Mouse (Mus musculus) embryonic facial prominence, embryonic 13.5 days (tissue): ENCODE measurements around the gene Mdm2. TPM values are rescaled to one million over a fixed set of nuclear protein-coding genes. Genes with fewer than 3 reads are reported as not detected.

ENCODE experiments used
- ATAC-seq: fragments of 200-750 bp; cut with Nextera tagmentation; 2 replicates; pipeline ENCODE4 v1.8.0; 2017; ENCODE audit warnings: low read depth; ENCODE audit not compliant: insufficient number of reproducible peaks, insufficient read depth, low FRiP score, low TSS enrichment
- H3K27ac ChIP-seq: fragments of 300-500 bp; sonication (generic); 2 replicates; pipeline ENCODE4 v1.5.1; 2015; ENCODE audit warnings: moderate library complexity, mild to moderate bottlenecking, inconsistent platforms
- H3K27me3 ChIP-seq: fragments of 300-500 bp; sonication (generic); 2 replicates; pipeline ENCODE4 v1.6.1; 2015; ENCODE audit warnings: mild to moderate bottlenecking, inconsistent platforms
- H3K36me3 ChIP-seq: fragments of 300-500 bp; sonication (generic); 2 replicates; pipeline ENCODE4 v1.6.1; 2015; ENCODE audit warnings: mild to moderate bottlenecking, inconsistent platforms
- H3K4me1 ChIP-seq: fragments of 300-500 bp; sonication (generic); 2 replicates; pipeline ENCODE4 v1.6.1; 2015; ENCODE audit warnings: inconsistent platforms
- H3K4me2 ChIP-seq: fragments of 300-500 bp; sonication (generic); 2 replicates; pipeline ENCODE4 v1.6.1; 2015; ENCODE audit warnings: moderate library complexity, mild to moderate bottlenecking, inconsistent platforms
- H3K4me3 ChIP-seq: fragments of 300-500 bp; sonication (generic); 2 replicates; pipeline ENCODE4 v1.5.1; 2015; ENCODE audit warnings: mild to moderate bottlenecking, inconsistent platforms
- H3K9ac ChIP-seq: fragments of 300-500 bp; sonication (generic); 2 replicates; pipeline ENCODE4 v1.6.1; 2015; ENCODE audit warnings: mild to moderate bottlenecking, inconsistent platforms
- H3K9me3 ChIP-seq: fragments of 300-500 bp; sonication (generic); 2 replicates; pipeline ENCODE4 v1.6.1; 2016; ENCODE audit warnings: inconsistent platforms
- WGBS: fragments of 180-500 bp; shearing (Covaris S2); methylation state at CpG from one replicate; pipeline ENCODE4 v1.1.7; 2015; ENCODE audit warnings: mixed read lengths; 5-methylcytosine and 5-hydroxymethylcytosine counted together
- polyA plus RNA-seq: library from polyadenylated mRNA; unstranded; fragments of >200 nt; fragmentation: Nextera tagmentation; extraction: Ambion mirVana; gene quantifications from 2 replicates; pipeline ENCODE4 v1.2.1, GENCODE M21; 2015

Mdm2 gene
- polyA plus RNA-seq, 1 experiment from 2014 or later = 49.3 TPM

DNA sequence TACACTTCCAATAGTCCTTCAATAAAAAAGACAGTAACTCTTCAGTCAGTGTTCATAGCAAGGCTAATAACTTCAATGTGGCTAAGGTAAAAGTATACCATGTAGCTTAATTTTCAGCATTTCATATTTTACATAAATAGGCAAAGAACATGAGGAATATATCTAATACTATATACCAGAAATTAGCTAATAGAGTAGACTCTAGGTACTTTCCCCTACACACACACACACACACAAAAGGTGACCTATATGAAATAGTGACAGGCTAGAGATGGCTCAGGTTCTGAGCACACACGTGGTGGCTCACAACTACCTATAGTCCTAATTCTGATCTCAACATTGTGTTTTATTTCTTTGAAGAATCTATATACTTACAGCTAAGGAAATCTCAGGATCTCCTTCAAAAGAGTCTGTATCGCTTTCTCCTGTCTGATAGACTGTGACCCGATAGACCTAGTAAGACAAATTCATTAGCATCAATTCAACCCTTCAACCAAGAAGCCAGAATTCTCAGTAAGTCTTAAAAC is 19.7 kb downstream of the Mdm2 start:
- no peak overlapping the region for H3K27ac ChIP-seq
- H3K9me3 ChIP-seq = no peaks in the 10 kb centered on the region
- H3K27me3 ChIP-seq = no peaks in the 10 kb centered on the region
- H3K36me3 ChIP-seq = peaks cover 72% of the 10 kb centered on the region
- H3K9ac ChIP-seq = no peak overlapping the region
- 96% methylated on average over 3 of the region's 3 CpGs for WGBS
- ATAC-seq = no peak
- no peaks in the 10 kb centered on the region for H3K4me1 ChIP-seq
- H3K4me3 ChIP-seq = no peak overlapping the region
- H3K4me2 ChIP-seq = no peak overlapping the region

- WGBS = 90% methylated on average over 2 of the region's 2 CpGs
- Histone ChIP-seq H3K9ac (no peak overlapping the region), H3K4me3 (no peak overlapping the region), H3K27me3 (no peaks in the 10 kb centered on the region), H3K27ac (no peak overlapping the region), H3K4me1 (no peaks in the 10 kb centered on the region), H3K36me3 (peaks cover 64% of the 10 kb centered on the region), H3K9me3 (no peaks in the 10 kb centered on the region), H3K4me2 (no peak overlapping the region)
- no peak for ATAC-seq
These were observed 20.5 kb downstream of the Mdm2 start for GRCm38 (mm10) chr10:117690101-117690352.

DNA sequence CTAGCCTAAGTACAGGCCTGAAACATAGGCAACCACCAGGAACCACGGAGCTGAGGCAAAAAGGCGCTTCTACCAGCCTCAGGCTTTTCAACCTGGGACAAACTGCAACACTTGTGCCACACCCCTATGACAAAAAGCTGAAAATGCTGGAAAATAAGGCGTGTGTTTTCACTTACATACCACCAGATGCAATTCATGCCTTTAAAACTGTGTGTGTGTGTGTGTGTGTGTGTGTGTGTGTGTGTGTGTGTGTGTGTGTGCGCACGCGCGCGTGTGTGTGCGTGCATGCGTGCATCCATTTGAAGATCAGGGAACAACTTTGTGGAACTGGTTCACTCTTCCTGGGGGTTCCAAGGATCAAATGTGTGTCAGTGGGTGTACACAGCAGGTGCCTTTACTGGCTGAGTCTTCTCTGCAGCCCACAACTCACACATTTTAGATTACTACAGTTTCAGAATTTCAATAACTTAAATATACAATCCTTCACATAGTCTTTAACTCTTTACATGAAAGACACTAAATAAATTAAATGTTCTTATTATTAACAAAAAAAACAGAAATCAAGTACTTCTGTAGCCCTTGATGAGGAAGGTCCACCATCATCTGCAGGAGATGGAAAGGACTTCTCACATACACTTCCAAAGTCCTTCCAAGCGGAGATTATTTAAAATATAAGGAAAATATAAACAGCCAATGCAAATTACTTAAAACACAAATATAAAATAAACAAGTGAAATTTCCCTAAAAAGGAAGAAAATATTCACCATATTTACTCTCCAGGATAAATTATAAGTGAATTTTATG is 21.1 kb downstream of the Mdm2 start:
- Histone ChIP-seq H3K27me3 (no peaks in the 10 kb centered on the region), H3K9ac (no peak overlapping the region), H3K4me2 (no peak overlapping the region), H3K27ac (no peak overlapping the region), H3K36me3 (peaks cover 59% of the 10 kb centered on the region), H3K4me1 (no peaks in the 10 kb centered on the region), H3K4me3 (no peak overlapping the region), H3K9me3 (no peaks in the 10 kb centered on the region)
- ATAC-seq = no peak
- 95% methylated on average over 11 of the region's 11 CpGs for WGBS

GRCm38 (mm10) chr10:117688204-117689151 is 22.1 kb downstream of the Mdm2 start:
- H3K27ac ChIP-seq = no peak overlapping the region
- H3K4me1 ChIP-seq = no peaks in the 10 kb centered on the region
- no peaks in the 10 kb centered on the region for H3K27me3 ChIP-seq
- 84% methylated on average over 13 of the region's 13 CpGs for WGBS
- no peaks in the 10 kb centered on the region for H3K9me3 ChIP-seq
- no peak overlapping the region for H3K9ac ChIP-seq
- H3K36me3 ChIP-seq = peaks cover 51% of the 10 kb centered on the region
- H3K4me3 ChIP-seq = no peak overlapping the region
- ATAC-seq = no peak
- H3K4me2 ChIP-seq = no peak overlapping the region

DNA sequence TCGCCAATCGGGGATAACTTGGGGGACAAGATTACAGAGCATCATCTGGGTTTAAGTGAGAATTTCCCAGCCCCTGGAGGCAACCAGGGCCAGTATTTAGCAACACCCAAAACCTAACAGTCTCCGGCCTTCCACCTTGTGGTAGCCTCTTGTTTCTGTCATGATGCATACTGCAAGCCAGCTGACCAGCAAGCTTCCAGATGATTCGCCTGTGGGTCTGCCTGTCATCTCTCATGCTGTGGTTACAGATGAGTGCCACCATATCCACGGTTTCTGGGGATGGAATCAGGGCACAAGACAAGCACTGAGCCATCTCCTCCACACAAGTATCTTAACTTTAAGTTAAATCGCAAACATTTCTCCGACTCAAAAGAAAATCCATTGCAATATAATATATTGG is 23.0 kb downstream of the Mdm2 start:
- no peak for ATAC-seq
- Histone ChIP-seq H3K27ac (no peak overlapping the region), H3K9me3 (no peaks in the 10 kb centered on the region), H3K4me2 (no peak overlapping the region), H3K27me3 (no peaks in the 10 kb centered on the region), H3K36me3 (peaks cover 45% of the 10 kb centered on the region), H3K4me1 (no peaks in the 10 kb centered on the region), H3K9ac (no peak overlapping the region), H3K4me3 (no peak overlapping the region)
- whole genome bisulfite sequencing = 90% methylated on average over 7 of the region's 7 CpGs

GRCm38 (mm10) chr10:117687018-117687417 is 23.5 kb downstream of the Mdm2 start:
- Histone ChIP-seq H3K9ac (no peak overlapping the region), H3K9me3 (no peaks in the 10 kb centered on the region), H3K27ac (no peak overlapping the region), H3K36me3 (peaks cover 39% of the 10 kb centered on the region), H3K4me1 (no peaks in the 10 kb centered on the region), H3K4me2 (no peak overlapping the region), H3K4me3 (no peak overlapping the region), H3K27me3 (no peaks in the 10 kb centered on the region)
- no peak for ATAC-seq
- 83% methylated on average over 3 of the region's 3 CpGs for WGBS

GRCm38 (mm10) chr10:117685849-117686591 is 24.5 kb downstream of the Mdm2 start:
- WGBS = 91% methylated on average over 13 of the region's 13 CpGs

GRCm38 (mm10) chr10:117685171-117685848 is 25.2 kb downstream of the Mdm2 start:
- Histone ChIP-seq H3K27me3 (no peaks in the 10 kb centered on the region), H3K4me1 (no peaks in the 10 kb centered on the region), H3K4me3 (no peak overlapping the region), H3K36me3 (peaks cover 25% of the 10 kb centered on the region), H3K9me3 (no peaks in the 10 kb centered on the region), H3K4me2 (no peak overlapping the region), H3K27ac (no peak overlapping the region), H3K9ac (no peak overlapping the region)
- no peak for ATAC-seq
- WGBS = 92% methylated on average over 15 of the region's 15 CpGs

More at GRCm38 (mm10) chr10:117685849-117686591, 24.5 kb downstream of the Mdm2 start:
- no peak for ATAC-seq
- Histone ChIP-seq H3K4me3 (no peak overlapping the region), H3K27me3 (no peaks in the 10 kb centered on the region), H3K4me1 (no peaks in the 10 kb centered on the region), H3K36me3 (peaks cover 31% of the 10 kb centered on the region), H3K9ac (no peak overlapping the region), H3K4me2 (no peak overlapping the region), H3K9me3 (no peaks in the 10 kb centered on the region), H3K27ac (no peak overlapping the region)

GRCm38 (mm10) chr10:117684298-117685170 is 26.0 kb downstream of the Mdm2 start:
- H3K9me3 ChIP-seq = no peaks in the 10 kb centered on the region
- H3K4me2 ChIP-seq = no peak overlapping the region
- H3K4me3 ChIP-seq = no peak overlapping the region
- no peak overlapping the region for H3K27ac ChIP-seq
- no peak for ATAC-seq
- H3K36me3 ChIP-seq = peaks cover 18% of the 10 kb centered on the region
- no peak overlapping the region for H3K9ac ChIP-seq
- H3K4me1 ChIP-seq = no peaks in the 10 kb centered on the region
- 88% methylated on average over 19 of the region's 19 CpGs for WGBS
- no peaks in the 10 kb centered on the region for H3K27me3 ChIP-seq

GRCm38 (mm10) chr10:117683734-117684037 is 26.9 kb downstream of the Mdm2 start:
- WGBS = 95% methylated on average over 9 of the region's 9 CpGs
- Histone ChIP-seq H3K9me3 (no peaks in the 10 kb centered on the region), H3K27me3 (no peaks in the 10 kb centered on the region), H3K9ac (no peak overlapping the region), H3K4me2 (no peak overlapping the region), H3K4me1 (no peaks in the 10 kb centered on the region), H3K4me3 (no peak overlapping the region), H3K36me3 (peaks cover 10% of the 10 kb centered on the region), H3K27ac (no peak overlapping the region)
- ATAC-seq = no peak
